Mouse (Mus musculus): ENCODE data around the gene 4930412O13Rik. TPM values are rescaled to one million over a fixed set of nuclear protein-coding genes. Genes with fewer than 3 reads are reported as not detected.

Gene 4930412O13Rik
- polyA plus RNA-seq, 1 experiment from 2014 or later: 2.9 TPM

DNA sequence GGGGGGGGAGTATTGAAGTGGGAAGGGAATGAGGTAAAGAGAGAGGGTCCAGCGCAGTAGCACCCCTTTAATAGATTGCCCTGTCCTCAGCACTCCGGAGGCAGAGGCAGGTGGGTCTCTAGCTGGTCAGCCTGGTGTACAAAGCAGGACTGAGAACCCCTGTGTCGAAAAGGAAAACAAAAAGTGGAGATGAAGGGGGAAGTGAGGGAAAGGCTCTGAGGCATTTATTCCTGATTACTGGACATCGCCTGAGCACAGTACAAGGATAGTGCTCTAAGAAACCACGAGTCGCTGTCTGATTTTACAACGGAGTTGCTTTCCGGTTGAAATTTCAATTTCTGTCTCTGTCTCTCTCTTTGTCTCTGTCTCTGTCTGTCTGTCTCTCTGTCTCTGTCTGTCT, 9.2 kb downstream of the 4930412O13Rik start:
- peaks cover 3% of the 10 kb centered on the region; the same call in 1 of the 2 replicates for H3K4me1 ChIP-seq
- H3K4me2 ChIP-seq (replicated peaks): peak overlapping the region; percentile 32; the same call in 1 of the 2 replicates
- ATAC-seq (ENCODE audit: low FRiP score): no peak
- H3K27ac ChIP-seq: no peak overlapping the region
- H3K27me3 ChIP-seq: peaks cover 93% of the 10 kb centered on the region
- peak overlapping the region; percentile 22; the same call in 1 of the 2 replicates for H3K4me3 ChIP-seq
- H3K9ac ChIP-seq: no peak overlapping the region
- no peaks in the 10 kb centered on the region for H3K9me3 ChIP-seq (replicated peaks)
- H3K36me3 ChIP-seq: no peaks in the 10 kb centered on the region
- 5% methylated on average over 8 of the region's 8 CpGs for WGBS

DNA sequence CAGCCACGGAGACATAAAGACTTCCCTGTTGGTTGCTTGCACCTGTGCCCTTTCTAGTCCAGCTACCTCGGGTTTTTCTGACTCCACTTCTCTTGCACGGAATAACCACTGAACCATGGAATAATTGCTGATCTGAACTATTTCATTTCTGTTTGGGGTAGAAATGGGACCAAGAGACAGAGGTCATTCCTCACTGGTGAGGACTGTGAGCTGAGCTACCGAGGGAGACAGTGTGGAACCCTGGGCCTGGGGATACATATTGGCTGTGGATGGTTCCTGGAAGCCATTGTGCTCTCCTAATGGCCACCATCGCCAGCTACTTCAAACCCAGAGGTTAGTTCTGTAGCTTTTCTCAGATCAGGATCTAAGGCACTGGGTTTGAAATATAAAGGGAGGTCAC, 9.9 kb downstream of the 4930412O13Rik start:
- ATAC-seq (ENCODE audit: low FRiP score): no peak

DNA sequence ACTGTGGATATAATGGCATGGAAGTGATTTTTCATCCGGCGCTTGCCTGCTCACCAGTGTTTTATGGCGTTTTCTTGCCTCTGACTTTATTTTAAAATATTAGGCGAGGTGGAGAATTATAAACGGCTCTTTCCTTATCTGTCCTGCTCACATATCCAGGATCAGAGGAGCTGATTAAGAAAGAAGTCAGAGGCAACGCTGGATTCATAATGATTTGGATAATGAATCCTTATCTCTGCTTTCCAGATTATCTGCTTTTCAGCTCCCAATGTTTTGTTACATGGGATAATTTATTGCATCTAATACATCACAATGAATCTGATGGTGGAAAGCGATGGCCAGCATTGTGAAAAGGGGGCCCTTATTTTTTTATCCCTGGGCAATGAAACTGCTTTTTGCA, 11.5 kb downstream of the 4930412O13Rik start:
- H3K4me3 ChIP-seq: no peak overlapping the region
- no peak for ATAC-seq (ENCODE audit: low FRiP score)
- no peak overlapping the region for H3K9ac ChIP-seq
- H3K4me1 ChIP-seq: peaks cover 21% of the 10 kb centered on the region
- H3K9me3 ChIP-seq (replicated peaks): no peaks in the 10 kb centered on the region
- no peak overlapping the region for H3K4me2 ChIP-seq (replicated peaks)
- H3K27me3 ChIP-seq: peaks cover 93% of the 10 kb centered on the region
- no peaks in the 10 kb centered on the region for H3K36me3 ChIP-seq
- no peak overlapping the region for H3K27ac ChIP-seq
- WGBS: 4% methylated on average over 7 of the region's 7 CpGs

More for the DNA sequence above, 9.9 kb downstream of the 4930412O13Rik start:
- Histone ChIP-seq H3K4me1 (peaks cover 7% of the 10 kb centered on the region), H3K4me3 (no peak overlapping the region), H3K9me3 (replicated peaks) (no peaks in the 10 kb centered on the region), H3K36me3 (no peaks in the 10 kb centered on the region), H3K4me2 (replicated peaks) (no peak overlapping the region), H3K9ac (no peak overlapping the region), H3K27me3 (peaks cover 93% of the 10 kb centered on the region), H3K27ac (no peak overlapping the region)
- 2% methylated on average over 5 of the region's 5 CpGs for WGBS

DNA sequence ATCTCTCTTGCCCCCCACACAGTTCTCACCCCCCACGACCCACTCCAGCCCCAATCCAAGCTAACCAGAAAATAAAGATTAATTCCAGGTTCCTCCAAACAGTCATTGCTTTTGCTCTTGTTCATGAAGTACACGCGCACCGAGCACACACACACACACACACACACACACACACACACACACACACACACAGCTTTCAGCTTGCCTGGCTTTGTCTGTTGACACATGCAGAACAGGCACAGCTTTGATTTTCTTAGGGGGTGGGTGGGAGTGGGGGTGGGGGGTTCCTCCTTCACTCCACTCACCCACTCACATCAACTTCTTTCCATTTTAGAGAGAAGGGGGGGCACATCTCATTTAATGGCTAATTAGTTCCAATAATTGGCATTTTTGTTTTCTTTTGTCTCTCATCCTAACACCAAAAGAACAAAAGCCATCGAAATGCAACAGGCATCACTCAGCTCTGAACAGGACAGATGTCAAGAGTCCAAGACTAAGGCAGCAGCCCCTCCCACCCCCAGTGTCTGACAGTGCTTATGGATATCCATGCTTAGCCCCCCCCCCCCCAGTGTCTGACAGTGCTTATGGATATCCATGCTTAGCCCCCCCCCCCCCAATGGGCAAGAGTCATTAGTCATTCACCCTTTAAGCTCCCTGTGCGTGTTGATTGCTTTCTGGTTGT, 12.4 kb downstream of the 4930412O13Rik start:
- peak; percentile 52 for ATAC-seq (ENCODE audit: low FRiP score)
- H3K4me1 ChIP-seq: peaks cover 21% of the 10 kb centered on the region
- peaks cover 94% of the 10 kb centered on the region for H3K27me3 ChIP-seq
- no peak overlapping the region for H3K27ac ChIP-seq
- no peaks in the 10 kb centered on the region for H3K36me3 ChIP-seq
- H3K4me3 ChIP-seq: no peak overlapping the region
- no peaks in the 10 kb centered on the region for H3K9me3 ChIP-seq (replicated peaks)
- H3K9ac ChIP-seq: no peak overlapping the region
- no peak overlapping the region for H3K4me2 ChIP-seq (replicated peaks)
- 1% methylated on average over 6 of the region's 6 CpGs for WGBS

DNA sequence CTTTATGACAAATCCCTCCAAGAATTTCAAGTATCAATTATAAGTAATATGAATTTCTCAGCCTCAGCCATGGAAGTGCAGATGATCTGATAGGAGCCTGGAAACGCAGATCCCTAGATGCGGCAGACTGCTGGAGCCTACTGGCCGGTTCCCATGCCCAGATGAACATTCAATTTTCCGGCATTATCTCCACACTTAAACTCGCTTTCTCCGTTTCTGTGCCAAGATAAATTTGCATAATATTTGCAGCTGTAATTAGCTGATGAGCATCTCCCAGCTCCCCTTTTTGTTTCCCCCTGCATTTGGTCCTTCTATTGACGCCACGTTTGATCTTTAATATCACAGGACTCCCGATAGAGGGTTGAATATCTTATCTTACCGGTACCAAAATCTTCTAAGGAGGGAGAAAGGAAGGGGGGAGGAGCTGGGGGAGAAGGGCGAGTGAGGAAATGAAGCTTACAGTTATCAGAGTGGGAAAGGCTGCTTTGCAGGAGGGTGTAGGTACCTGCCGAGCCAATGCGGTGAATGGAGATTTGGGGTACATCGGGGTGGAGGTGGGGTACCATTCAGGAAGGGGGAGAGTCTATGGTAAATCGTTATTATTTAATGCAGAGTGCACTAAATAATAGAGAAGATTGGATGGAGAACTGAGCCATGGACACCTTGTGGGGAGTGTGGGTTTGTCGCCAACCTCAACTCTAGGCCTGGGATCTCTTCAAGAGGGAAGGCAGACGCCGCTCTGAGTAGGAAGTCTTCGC, 14.0 kb downstream of the 4930412O13Rik start:
- H3K4me1 ChIP-seq: peaks cover 18% of the 10 kb centered on the region
- peak overlapping the region; percentile 41; the same call in 1 of the 2 replicates for H3K4me2 ChIP-seq (replicated peaks)
- H3K4me3 ChIP-seq: no peak overlapping the region
- peaks cover 94% of the 10 kb centered on the region for H3K27me3 ChIP-seq
- no peaks in the 10 kb centered on the region for H3K36me3 ChIP-seq
- no peak overlapping the region for H3K9ac ChIP-seq
- H3K9me3 ChIP-seq (replicated peaks): no peaks in the 10 kb centered on the region
- ATAC-seq (ENCODE audit: low FRiP score): no peak
- 2% methylated on average over 19 of the region's 19 CpGs for WGBS
- H3K27ac ChIP-seq: no peak overlapping the region

DNA sequence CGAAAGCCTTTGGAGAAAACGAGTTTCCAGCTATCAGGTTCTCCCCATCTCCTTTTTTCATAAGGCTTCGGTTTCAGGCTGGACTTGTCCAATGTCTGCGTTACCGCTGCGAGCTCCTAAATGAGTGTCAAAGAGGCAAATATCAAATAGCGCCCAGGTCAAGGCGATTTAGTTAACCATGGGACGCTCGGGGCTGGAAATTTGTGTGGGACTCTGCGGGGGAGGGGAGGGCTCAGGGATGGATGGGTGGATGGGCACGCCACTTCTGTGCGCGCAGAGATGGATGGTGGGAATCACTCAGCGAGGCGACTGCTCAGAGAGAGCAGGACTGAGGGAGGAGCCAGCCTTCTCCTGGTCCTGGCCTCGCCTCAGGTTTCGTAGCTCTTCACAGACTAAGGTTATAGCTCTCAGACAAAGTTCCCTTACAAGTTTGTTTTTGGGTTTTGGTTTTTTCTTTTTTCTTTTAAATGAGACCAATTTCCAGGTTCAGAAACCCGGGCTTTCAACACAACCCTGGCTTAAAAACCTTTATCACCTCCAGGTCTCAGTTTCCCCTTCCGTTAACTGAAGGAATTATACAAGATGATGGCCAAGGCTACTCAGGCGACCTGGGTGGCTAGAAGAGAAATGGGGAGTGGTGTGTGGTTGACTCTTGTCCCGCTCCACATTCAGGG, 15.2 kb downstream of the 4930412O13Rik start:
- peaks cover 18% of the 10 kb centered on the region for H3K4me1 ChIP-seq
- ATAC-seq (ENCODE audit: low FRiP score): no peak; the same call in 1 of the 2 replicates
- peak overlapping the region; percentile 41 for H3K4me2 ChIP-seq (replicated peaks)
- H3K4me3 ChIP-seq: peak overlapping the region; percentile 17
- 0% methylated on average over 22 of the region's 22 CpGs for WGBS
- no peak overlapping the region for H3K27ac ChIP-seq
- H3K27me3 ChIP-seq: peaks cover 82% of the 10 kb centered on the region
- H3K9ac ChIP-seq: no peak overlapping the region
- no peaks in the 10 kb centered on the region for H3K36me3 ChIP-seq
- no peaks in the 10 kb centered on the region for H3K9me3 ChIP-seq (replicated peaks)

DNA sequence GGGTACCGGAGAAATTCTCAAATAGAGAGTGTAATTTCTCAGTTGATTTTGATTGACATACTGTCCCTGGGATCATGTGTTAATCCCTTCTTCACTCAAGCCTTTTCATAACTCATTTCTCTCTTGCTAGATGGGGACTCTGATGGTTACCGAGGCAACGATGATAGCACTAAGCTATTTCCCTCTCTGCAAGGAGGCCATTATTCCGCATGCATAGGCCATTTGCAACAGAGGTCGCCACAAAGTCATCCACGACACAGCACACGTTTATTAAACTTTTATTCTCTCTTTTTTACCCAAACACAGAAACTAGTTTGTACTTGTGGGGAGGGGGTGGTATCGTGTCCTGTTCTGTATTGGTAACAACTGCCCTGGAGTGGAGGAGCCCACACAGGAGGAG, 16.8 kb downstream of the 4930412O13Rik start:
- Histone ChIP-seq H3K9me3 (replicated peaks) (no peaks in the 10 kb centered on the region), H3K4me1 (peaks cover 18% of the 10 kb centered on the region), H3K36me3 (no peaks in the 10 kb centered on the region), H3K4me2 (replicated peaks) (no peak overlapping the region), H3K9ac (no peak overlapping the region), H3K4me3 (no peak overlapping the region), H3K27me3 (peaks cover 81% of the 10 kb centered on the region), H3K27ac (no peak overlapping the region)
- WGBS: 3% methylated on average over 8 of the region's 8 CpGs
- ATAC-seq (ENCODE audit: low FRiP score): 0 out of 2 replicates have a peak, but pooled peaks have one; percentile 9

DNA sequence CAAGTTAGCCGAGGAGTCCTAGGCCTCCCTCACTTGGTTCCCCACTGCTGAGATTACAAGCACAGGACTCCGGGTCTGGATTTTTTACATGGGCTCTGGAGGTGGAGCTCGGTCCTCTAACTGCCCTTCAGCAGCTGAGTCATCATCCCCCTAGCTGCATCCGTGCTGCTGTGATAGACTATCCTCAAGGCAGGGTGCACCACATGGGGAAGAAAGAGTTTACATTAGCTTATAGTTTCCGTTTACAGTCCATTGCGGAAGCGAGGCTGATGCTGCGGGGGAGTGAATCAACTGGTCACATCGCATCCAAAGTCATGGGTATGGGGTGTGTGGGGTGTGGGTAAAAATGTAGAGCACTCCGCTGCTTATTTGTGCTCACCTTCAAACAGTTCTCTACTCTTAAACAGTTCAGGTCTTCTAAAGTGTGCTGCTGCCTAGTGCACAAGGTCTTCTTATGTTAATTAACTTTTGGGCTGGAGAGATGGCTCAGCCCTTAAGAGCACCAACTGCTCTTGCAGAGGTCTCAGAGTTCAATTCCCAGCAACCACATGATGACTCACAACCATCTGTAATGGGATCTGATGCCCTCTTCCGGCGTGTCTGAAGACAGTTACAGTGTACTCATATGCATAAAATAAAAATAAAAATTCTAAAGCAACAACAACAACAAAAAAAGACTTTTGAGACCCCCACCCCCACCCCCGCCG, 23.0 kb downstream of the 4930412O13Rik start:
- Histone ChIP-seq H3K36me3 (no peaks in the 10 kb centered on the region), H3K4me1 (peaks cover 4% of the 10 kb centered on the region; the same call in 1 of the 2 replicates), H3K9me3 (replicated peaks) (no peaks in the 10 kb centered on the region), H3K4me2 (replicated peaks) (no peak overlapping the region), H3K4me3 (no peak overlapping the region), H3K27me3 (peaks cover 19% of the 10 kb centered on the region), H3K9ac (no peak overlapping the region), H3K27ac (no peak overlapping the region)
- ATAC-seq (ENCODE audit: low FRiP score): no peak
- 64% methylated on average over 14 of the region's 14 CpGs for WGBS

DNA sequence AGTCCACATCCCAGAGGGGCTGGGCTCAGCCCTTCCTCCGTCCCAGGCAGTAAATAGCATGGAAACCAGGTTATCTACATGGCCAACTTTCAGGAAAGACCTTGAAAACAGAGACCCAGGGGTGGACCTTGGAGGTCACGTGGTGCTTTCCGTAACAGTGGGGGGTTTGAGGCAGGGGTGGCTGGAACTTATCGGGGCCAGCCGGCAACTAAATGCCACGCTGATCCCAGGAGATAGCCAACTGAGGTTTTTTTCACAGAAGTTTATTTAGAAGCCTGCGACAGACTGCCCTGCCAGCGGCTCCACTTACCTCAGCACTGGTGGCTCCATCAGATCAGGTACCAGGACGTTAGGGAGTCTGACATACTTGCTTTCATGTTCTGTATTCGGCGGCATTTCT, 24.9 kb downstream of the 4930412O13Rik start:
- Histone ChIP-seq H3K4me2 (replicated peaks) (peak overlapping the region; percentile 34), H3K9ac (no peak overlapping the region), H3K4me3 (no peak overlapping the region), H3K4me1 (peaks cover 4% of the 10 kb centered on the region; the same call in 1 of the 2 replicates), H3K9me3 (replicated peaks) (no peaks in the 10 kb centered on the region), H3K36me3 (no peaks in the 10 kb centered on the region), H3K27me3 (peaks cover 9% of the 10 kb centered on the region; the same call in 1 of the 2 replicates), H3K27ac (no peak overlapping the region)
- 10% methylated on average over 11 of the region's 11 CpGs for WGBS
- no peak for ATAC-seq (ENCODE audit: low FRiP score)

DNA sequence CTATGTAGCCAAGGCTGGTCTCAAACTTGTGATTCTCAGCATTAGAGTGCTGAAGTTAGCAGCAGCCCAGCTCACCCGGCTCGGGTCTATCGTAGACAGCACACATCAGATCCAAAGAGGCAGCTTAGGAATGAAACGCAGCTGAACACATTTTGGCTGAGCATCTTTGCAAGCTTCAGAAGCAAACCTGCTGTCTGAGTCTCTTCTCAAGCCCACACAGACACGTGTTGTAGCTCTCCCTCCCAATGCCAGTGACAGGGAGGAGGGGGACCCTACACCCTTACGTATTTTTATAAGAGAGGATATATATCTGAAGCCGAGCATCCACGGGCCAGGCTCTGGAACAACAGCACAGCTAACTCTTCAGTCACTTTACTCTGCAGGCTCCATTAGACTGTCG, 36.5 kb downstream of the 4930412O13Rik start:
- no peak for ATAC-seq (ENCODE audit: low FRiP score)
- Histone ChIP-seq H3K9me3 (replicated peaks) (no peaks in the 10 kb centered on the region), H3K36me3 (peaks cover 22% of the 10 kb centered on the region), H3K4me2 (replicated peaks) (no peak overlapping the region), H3K4me1 (no peaks in the 10 kb centered on the region), H3K27ac (no peak overlapping the region), H3K27me3 (no peaks in the 10 kb centered on the region), H3K9ac (no peak overlapping the region), H3K4me3 (no peak overlapping the region)
- WGBS: 91% methylated on average over 9 of the region's 9 CpGs

DNA sequence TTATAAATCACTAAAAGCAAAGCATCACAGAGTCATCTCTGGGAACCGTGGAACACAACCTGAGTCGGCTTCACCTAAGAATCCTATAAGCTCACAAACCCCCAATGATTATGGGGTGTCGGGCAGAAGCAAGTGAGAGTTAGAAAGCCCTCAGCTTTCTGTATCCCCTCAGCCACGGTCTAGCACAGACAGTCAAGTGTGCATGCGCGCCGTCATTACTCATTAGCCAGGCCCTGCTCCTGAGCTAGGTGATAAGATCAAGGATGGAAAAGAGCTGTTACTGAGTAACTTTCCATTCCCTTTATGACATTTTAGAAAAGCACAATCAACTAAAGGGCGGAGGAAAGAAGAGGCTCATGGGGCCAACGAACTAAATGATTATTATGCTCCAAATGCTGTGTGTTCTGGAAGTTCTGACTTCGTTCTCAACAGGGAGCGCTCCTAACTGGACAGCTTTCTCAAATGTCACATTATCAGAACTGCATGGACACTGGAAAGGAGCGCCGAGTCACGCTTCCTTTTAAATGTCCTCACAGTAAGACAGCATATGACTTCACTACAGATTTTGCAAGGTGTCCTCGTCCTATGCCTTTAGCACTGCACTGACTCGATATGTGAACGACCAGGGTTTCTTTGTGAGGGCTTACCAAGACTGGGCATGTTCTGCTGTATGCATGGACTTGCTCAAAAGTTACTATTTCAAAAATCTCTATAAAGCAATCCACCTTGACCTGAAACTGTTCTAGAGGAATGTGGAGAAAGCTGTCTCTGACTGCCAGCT, 37.8 kb downstream of the 4930412O13Rik start:
- no peak overlapping the region for H3K4me2 ChIP-seq (replicated peaks)
- H3K27me3 ChIP-seq: no peaks in the 10 kb centered on the region
- no peak overlapping the region for H3K27ac ChIP-seq
- no peak overlapping the region for H3K4me3 ChIP-seq
- H3K36me3 ChIP-seq: peaks cover 22% of the 10 kb centered on the region
- H3K4me1 ChIP-seq: no peaks in the 10 kb centered on the region
- H3K9ac ChIP-seq: no peak overlapping the region
- H3K9me3 ChIP-seq (replicated peaks): no peaks in the 10 kb centered on the region
- no peak for ATAC-seq (ENCODE audit: low FRiP score)
- WGBS: 91% methylated on average over 17 of the region's 17 CpGs

Data from hindbrain, embryonic 12.5 days (tissue).